Mouse (Mus musculus) brain, embryonic 14.5 days (tissue): ENCODE measurements around the gene Gpr62. TPM values are rescaled to one million over a fixed set of nuclear protein-coding genes. Genes with fewer than 3 reads are reported as not detected.
A peak's percentile ranks its signal among the peaks of the same experiment; 100 is the strongest.
"Not testable (repeated sequence)": the region's sequence is repeated elsewhere in the genome, so short reads cannot be mapped to it uniquely, and the experiment has no call there.

Experiments
- DNase-seq: peaks from one replicate; pipeline ENCODE4 v3.0.0-alpha.2; 2011; ENCODE audit warnings: low read depth
- CTCF ChIP-seq: fragments of 200-500 bp; IDR thresholded peaks from 2 replicates; pipeline ENCODE4 v1.5.1; 2012; ENCODE audit warnings: inconsistent platforms, mild to moderate bottlenecking, moderate library complexity, borderline replicate concordance; ENCODE audit not compliant: insufficient read depth, insufficient read length; ENCODE audit errors: extremely low read depth
- POLR2A ChIP-seq: fragments of 200-500 bp; IDR thresholded peaks from 2 replicates; pipeline ENCODE4 v1.6.1; 2012; ENCODE audit warnings: mild to moderate bottlenecking, inconsistent platforms, borderline replicate concordance; ENCODE audit not compliant: poor library complexity, insufficient read depth, insufficient read length, severe bottlenecking; ENCODE audit errors: extremely low read depth
- polyA plus RNA-seq: library from polyadenylated mRNA; depleted of rRNA; stranded (reverse); fragments of >200 nt; gene quantifications from 2 replicates; pipeline ENCODE4 v1.2.3, GENCODE M21; 2012; rRNA removed

Gene Gpr62
- polyA plus RNA-seq: 0.35 and 0.52 TPM in 2 replicates

GRCm38 (mm10) chr9:106465571-106466200 is at the start of gene Gpr62:
Gene Gpr62, minus strand, starts transcription at chr9:106465938.
- no peak for TF ChIP-seq POLR2A
- no peak for TF ChIP-seq CTCF
- peak; percentile 86 for DNase-seq

- no peak for TF ChIP-seq POLR2A
- no peak for TF ChIP-seq CTCF
- no peak for DNase-seq
Observed at GRCm38 (mm10) chr9:106514273-106514672, 48.5 kb upstream of the Gpr62 start, which contains the start of gene Iqcf5. Gene Iqcf5, plus strand, starts transcription at chr9:106514573.

GRCm38 (mm10) chr9:106513566-106513965 is 47.8 kb upstream of the Gpr62 start:
- TF ChIP-seq CTCF (no peak), POLR2A (no peak)
- DNase-seq: no peak

GRCm38 (mm10) chr9:106512729-106513450 is 47.2 kb upstream of the Gpr62 start:
- DNase-seq: peak; percentile 56
- TF ChIP-seq CTCF (no peak), POLR2A (no peak)

- DNase-seq: no peak
- TF ChIP-seq POLR2A (no peak), CTCF (no peak)
Observed at GRCm38 (mm10) chr9:106509356-106509755, 43.6 kb upstream of the Gpr62 start.

- TF ChIP-seq CTCF (no peak), POLR2A (no peak)
- no peak for DNase-seq
Observed at GRCm38 (mm10) chr9:106504246-106504645, 38.5 kb upstream of the Gpr62 start.

- no peak for DNase-seq
- TF ChIP-seq POLR2A (no peak), CTCF (no peak)
Observed at GRCm38 (mm10) chr9:106501846-106502245, 36.1 kb upstream of the Gpr62 start.

GRCm38 (mm10) chr9:106499667-106500066 is 33.9 kb upstream of the Gpr62 start, which contains the start of gene Iqcf1:
Gene Iqcf1, plus strand, starts transcription at chr9:106499967.
- no peak for DNase-seq
- TF ChIP-seq POLR2A: no peak
- TF ChIP-seq CTCF: no peak

GRCm38 (mm10) chr9:106487602-106488001 is 21.9 kb upstream of the Gpr62 start:
- DNase-seq: not testable (repeated sequence)

GRCm38 (mm10) chr9:106485076-106485475 is 19.3 kb upstream of the Gpr62 start:
- no peak for DNase-seq
- no peak for TF ChIP-seq POLR2A
- no peak for TF ChIP-seq CTCF

- TF ChIP-seq CTCF (no peak), POLR2A (no peak)
- DNase-seq: no peak
Observed at GRCm38 (mm10) chr9:106483606-106484005, 17.9 kb upstream of the Gpr62 start.

- no peak for DNase-seq
- no peak for TF ChIP-seq POLR2A
- TF ChIP-seq CTCF: no peak
Observed at GRCm38 (mm10) chr9:106483136-106483535, 17.4 kb upstream of the Gpr62 start.
